Mouse (Mus musculus): ENCODE measurements around the gene Eea1. TPM values are rescaled to one million over a fixed set of nuclear protein-coding genes. Genes with fewer than 3 reads are reported as not detected.
A peak's percentile ranks its signal among the peaks of the same experiment; 100 is the strongest.
"Not testable (repeated sequence)": the region's sequence is repeated elsewhere in the genome, so short reads cannot be mapped to it uniquely, and the experiment has no call there.

Eea1 gene
- polyA plus RNA-seq, 1 experiment from 2014 or later = 11.6 TPM

- no peaks in the 10 kb centered on the region for H3K27me3 ChIP-seq
- no peaks in the 10 kb centered on the region for H3K36me3 ChIP-seq
- ATAC-seq (ENCODE audit: insufficient number of reproducible peaks, insufficient read depth, low FRiP score, low TSS enrichment, low read depth) = no peak
- no peak overlapping the region for H3K9ac ChIP-seq (replicated peaks)
- WGBS = 73% methylated on average over 4 of the region's 4 CpGs
- no peaks in the 10 kb centered on the region for H3K9me3 ChIP-seq
- H3K27ac ChIP-seq = no peak overlapping the region
- no peak overlapping the region for H3K4me2 ChIP-seq
- H3K4me3 ChIP-seq (replicated peaks) = no peak overlapping the region
- peaks cover 5% of the 10 kb centered on the region for H3K4me1 ChIP-seq (replicated peaks)
Measured at GRCm38 (mm10) chr10:96075403-96075802, 135.0 kb downstream of the Eea1 start.

DNA sequence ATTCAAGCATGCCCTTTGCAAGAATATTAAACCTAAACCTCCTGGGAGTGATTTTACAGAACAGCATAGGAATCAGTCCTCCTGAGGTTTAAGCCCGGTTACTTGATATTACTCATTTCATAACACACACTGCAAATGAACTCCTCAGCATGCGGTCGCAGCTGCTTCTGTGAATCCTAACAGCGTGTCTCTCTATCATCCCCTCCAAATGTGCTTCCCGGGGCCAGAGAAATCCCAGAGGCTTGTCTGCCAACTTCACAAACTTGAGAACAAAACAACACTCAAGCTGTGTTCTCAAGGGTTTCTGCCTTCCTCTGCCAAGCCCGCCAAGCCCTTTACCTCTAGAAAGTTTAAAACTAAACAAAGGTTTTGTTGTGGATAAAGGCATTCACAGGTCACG lies 135.4 kb downstream of the Eea1 start:
- Histone ChIP-seq H3K27me3 (no peaks in the 10 kb centered on the region), H3K9ac (replicated peaks) (no peak overlapping the region), H3K9me3 (no peaks in the 10 kb centered on the region), H3K4me2 (no peak overlapping the region), H3K27ac (no peak overlapping the region), H3K4me3 (replicated peaks) (no peak overlapping the region), H3K4me1 (replicated peaks) (peaks cover 5% of the 10 kb centered on the region), H3K36me3 (no peaks in the 10 kb centered on the region)
- 31% methylated on average over 7 of the region's 7 CpGs for WGBS
- no peak for ATAC-seq (ENCODE audit: insufficient number of reproducible peaks, insufficient read depth, low FRiP score, low TSS enrichment, low read depth)

- ATAC-seq (ENCODE audit: insufficient number of reproducible peaks, insufficient read depth, low FRiP score, low TSS enrichment, low read depth) = no peak
- Histone ChIP-seq H3K4me2 (no peak overlapping the region), H3K4me3 (replicated peaks) (no peak overlapping the region), H3K9ac (replicated peaks) (no peak overlapping the region), H3K27me3 (no peaks in the 10 kb centered on the region), H3K27ac (no peak overlapping the region), H3K36me3 (no peaks in the 10 kb centered on the region), H3K9me3 (no peaks in the 10 kb centered on the region), H3K4me1 (replicated peaks) (peaks cover 5% of the 10 kb centered on the region)
- 65% methylated on average over 3 of the region's 3 CpGs for WGBS
Measured at GRCm38 (mm10) chr10:96076461-96076860, 136.0 kb downstream of the Eea1 start.

- not testable (repeated sequence) for H3K27ac ChIP-seq; H3K27me3 ChIP-seq; H3K4me3 ChIP-seq (replicated peaks); H3K4me2 ChIP-seq; H3K9me3 ChIP-seq; H3K36me3 ChIP-seq; H3K4me1 ChIP-seq (replicated peaks); H3K9ac ChIP-seq (replicated peaks)
- peak; percentile 100 for ATAC-seq (ENCODE audit: insufficient number of reproducible peaks, insufficient read depth, low FRiP score, low TSS enrichment, low read depth)
- WGBS = 87% methylated on average over 6 of the region's 6 CpGs
Measured at GRCm38 (mm10) chr10:96077480-96078066, 137.1 kb downstream of the Eea1 start.

- peaks cover 5% of the 10 kb centered on the region for H3K4me1 ChIP-seq (replicated peaks)
- no peak overlapping the region for H3K27ac ChIP-seq
- no peak overlapping the region for H3K4me2 ChIP-seq
- H3K9me3 ChIP-seq = no peaks in the 10 kb centered on the region
- 93% methylated on average over 4 of the region's 4 CpGs for WGBS
- H3K4me3 ChIP-seq (replicated peaks) = no peak overlapping the region
- H3K36me3 ChIP-seq = no peaks in the 10 kb centered on the region
- no peak overlapping the region for H3K9ac ChIP-seq (replicated peaks)
- no peak for ATAC-seq (ENCODE audit: insufficient number of reproducible peaks, insufficient read depth, low FRiP score, low TSS enrichment, low read depth)
- no peaks in the 10 kb centered on the region for H3K27me3 ChIP-seq
Measured at GRCm38 (mm10) chr10:96079823-96080222, 139.4 kb downstream of the Eea1 start.

GRCm38 (mm10) chr10:96080440-96081381 lies 140.3 kb downstream of the Eea1 start:
- 57% methylated on average over 21 of the region's 21 CpGs for WGBS
- ATAC-seq (ENCODE audit: insufficient number of reproducible peaks, insufficient read depth, low FRiP score, low TSS enrichment, low read depth) = no peak
- Histone ChIP-seq H3K9ac (replicated peaks) (no peak overlapping the region), H3K27me3 (no peaks in the 10 kb centered on the region), H3K27ac (no peak overlapping the region), H3K36me3 (no peaks in the 10 kb centered on the region), H3K9me3 (no peaks in the 10 kb centered on the region), H3K4me3 (replicated peaks) (no peak overlapping the region), H3K4me2 (no peak overlapping the region), H3K4me1 (replicated peaks) (peaks cover 4% of the 10 kb centered on the region)

GRCm38 (mm10) chr10:96082203-96082602 lies 141.8 kb downstream of the Eea1 start:
- no peaks in the 10 kb centered on the region for H3K9me3 ChIP-seq
- H3K4me3 ChIP-seq (replicated peaks) = no peak overlapping the region
- no peaks in the 10 kb centered on the region for H3K27me3 ChIP-seq
- no peaks in the 10 kb centered on the region for H3K36me3 ChIP-seq
- no peak for ATAC-seq (ENCODE audit: insufficient number of reproducible peaks, insufficient read depth, low FRiP score, low TSS enrichment, low read depth)
- WGBS = 86% methylated on average over 3 of the region's 3 CpGs
- H3K4me1 ChIP-seq (replicated peaks) = no peaks in the 10 kb centered on the region
- H3K27ac ChIP-seq = no peak overlapping the region
- H3K9ac ChIP-seq (replicated peaks) = no peak overlapping the region
- H3K4me2 ChIP-seq = no peak overlapping the region

GRCm38 (mm10) chr10:96089744-96090143 lies 149.3 kb downstream of the Eea1 start:
- H3K9ac ChIP-seq (replicated peaks) = no peak overlapping the region
- H3K27ac ChIP-seq = no peak overlapping the region
- WGBS = 67% methylated on average over 1 of the region's 1 CpGs
- no peaks in the 10 kb centered on the region for H3K9me3 ChIP-seq
- H3K27me3 ChIP-seq = no peaks in the 10 kb centered on the region
- no peaks in the 10 kb centered on the region for H3K4me1 ChIP-seq (replicated peaks)
- ATAC-seq (ENCODE audit: insufficient number of reproducible peaks, insufficient read depth, low FRiP score, low TSS enrichment, low read depth) = no peak
- H3K4me2 ChIP-seq = no peak overlapping the region
- no peak overlapping the region for H3K4me3 ChIP-seq (replicated peaks)
- no peaks in the 10 kb centered on the region for H3K36me3 ChIP-seq

DNA sequence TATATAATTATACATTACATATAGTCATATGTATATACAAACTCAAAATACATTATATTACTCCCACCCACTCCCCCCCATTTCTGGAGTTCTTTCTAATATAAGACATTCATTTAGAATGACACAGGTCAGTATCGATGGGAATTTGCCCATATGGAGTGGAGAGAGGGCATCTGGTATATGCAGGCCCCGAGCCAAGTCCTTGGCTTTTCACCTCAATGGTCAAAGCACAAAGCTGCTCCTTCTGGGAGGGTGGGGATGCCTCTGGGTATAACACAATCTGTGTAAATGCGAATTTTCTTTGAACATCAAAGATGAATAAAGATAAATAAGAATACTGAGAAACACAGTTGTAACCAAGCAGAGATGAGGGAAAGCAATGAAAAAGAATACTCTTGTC lies 149.9 kb downstream of the Eea1 start:
- 86% methylated on average over 3 of the region's 3 CpGs for WGBS
- Histone ChIP-seq H3K9me3 (no peaks in the 10 kb centered on the region), H3K4me1 (replicated peaks) (no peaks in the 10 kb centered on the region), H3K27me3 (no peaks in the 10 kb centered on the region), H3K4me2 (no peak overlapping the region), H3K27ac (no peak overlapping the region), H3K36me3 (no peaks in the 10 kb centered on the region), H3K4me3 (replicated peaks) (no peak overlapping the region), H3K9ac (replicated peaks) (no peak overlapping the region)
- ATAC-seq (ENCODE audit: insufficient number of reproducible peaks, insufficient read depth, low FRiP score, low TSS enrichment, low read depth) = no peak

- Histone ChIP-seq H3K27ac (no peak overlapping the region), H3K4me3 (replicated peaks) (no peak overlapping the region), H3K27me3 (no peaks in the 10 kb centered on the region), H3K9me3 (no peaks in the 10 kb centered on the region), H3K4me2 (no peak overlapping the region), H3K9ac (replicated peaks) (no peak overlapping the region), H3K4me1 (replicated peaks) (no peaks in the 10 kb centered on the region), H3K36me3 (no peaks in the 10 kb centered on the region)
- ATAC-seq (ENCODE audit: insufficient number of reproducible peaks, insufficient read depth, low FRiP score, low TSS enrichment, low read depth) = no peak
- 65% methylated on average over 2 of the region's 2 CpGs for WGBS
Measured at GRCm38 (mm10) chr10:96093890-96094531, 153.6 kb downstream of the Eea1 start.

- no peak overlapping the region for H3K4me2 ChIP-seq
- 88% methylated on average over 2 of the region's 2 CpGs for WGBS
- ATAC-seq (ENCODE audit: insufficient number of reproducible peaks, insufficient read depth, low FRiP score, low TSS enrichment, low read depth) = no peak
- H3K27me3 ChIP-seq = no peaks in the 10 kb centered on the region
- no peak overlapping the region for H3K9ac ChIP-seq (replicated peaks)
- no peaks in the 10 kb centered on the region for H3K36me3 ChIP-seq
- no peak overlapping the region for H3K4me3 ChIP-seq (replicated peaks)
- H3K9me3 ChIP-seq = no peaks in the 10 kb centered on the region
- no peaks in the 10 kb centered on the region for H3K4me1 ChIP-seq (replicated peaks)
- H3K27ac ChIP-seq = no peak overlapping the region
Measured at GRCm38 (mm10) chr10:96094559-96094958, 154.1 kb downstream of the Eea1 start.

All from limb, embryonic 12.5 days (tissue).